Mouse (Mus musculus) heart, adult 2 months (tissue): ENCODE data around the gene Cd164.

Source experiments
- CTCF ChIP-seq: fragments of 200-600 bp; IDR thresholded peaks from 2 replicates; pipeline ENCODE4 v1.8.1; 2022; ENCODE audit warnings: antibody characterized with exemption, mild to moderate bottlenecking, moderate library complexity
- POLR2A ChIP-seq: fragments of 200-500 bp; IDR thresholded peaks from 2 replicates; pipeline ENCODE4 v1.6.1; 2011; ENCODE audit warnings: mild to moderate bottlenecking, low read depth, low read length, control low read depth; ENCODE audit not compliant: insufficient read depth

DNA sequence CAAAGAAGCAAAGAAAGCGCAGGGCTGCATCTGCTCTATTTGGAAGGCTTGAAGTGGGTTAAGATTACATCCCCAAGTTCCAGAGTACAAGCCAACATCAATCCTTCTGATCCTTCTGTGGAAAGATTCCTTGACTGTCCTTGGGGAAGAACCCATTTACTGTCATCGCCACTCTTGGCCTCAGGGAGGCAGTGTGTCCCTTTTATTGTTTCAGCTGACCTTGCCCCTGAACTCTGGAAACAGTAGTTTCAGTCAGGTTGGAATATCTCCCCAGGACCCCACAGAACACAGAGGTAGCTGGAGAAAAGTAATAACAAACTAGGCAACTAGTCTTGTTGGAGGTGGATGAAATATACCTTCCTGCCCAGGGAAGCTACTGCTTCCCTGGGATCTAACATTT, 10.1 kb upstream of the Cd164 start:
- no peak for TF ChIP-seq POLR2A
- TF ChIP-seq CTCF = peak; percentile 69
